Mouse (Mus musculus) midbrain, embryonic 12.5 days (tissue): ENCODE measurements around the gene Msmp. TPM values are rescaled to one million over a fixed set of nuclear protein-coding genes. Genes with fewer than 3 reads are reported as not detected.
"Not testable (repeated sequence)": the region's sequence is repeated elsewhere in the genome, so short reads cannot be mapped to it uniquely, and the experiment has no call there.

ENCODE experiments used
- ATAC-seq: fragments of 200-750 bp; cut with Nextera tagmentation; 2 replicates; pipeline ENCODE4 v1.8.0; 2017; ENCODE audit warnings: low read depth, moderate TSS enrichment, moderate library complexity; ENCODE audit not compliant: low FRiP score
- H3K27ac ChIP-seq: fragments of 300-500 bp; sonication (generic); replicated peaks from 2 replicates; pipeline ENCODE4 v1.5.1; 2016; ENCODE audit warnings: mild to moderate bottlenecking
- H3K27me3 ChIP-seq: fragments of 300-500 bp; sonication (generic); 2 replicates; pipeline ENCODE4 v1.6.1; 2016; ENCODE audit warnings: mild to moderate bottlenecking
- H3K36me3 ChIP-seq: fragments of 300-500 bp; sonication (generic); 2 replicates; pipeline ENCODE4 v1.6.1; 2016
- H3K4me1 ChIP-seq: fragments of 300-500 bp; sonication (generic); 2 replicates; pipeline ENCODE4 v1.6.1; 2016
- H3K4me2 ChIP-seq: fragments of 300-500 bp; sonication (generic); replicated peaks from 2 replicates; pipeline ENCODE4 v1.6.1; 2016; ENCODE audit warnings: mild to moderate bottlenecking, moderate library complexity
- H3K4me3 ChIP-seq: fragments of 300-500 bp; sonication (generic); 2 replicates; pipeline ENCODE4 v1.5.1; 2016; ENCODE audit warnings: mild to moderate bottlenecking
- H3K9ac ChIP-seq: fragments of 300-500 bp; sonication (generic); replicated peaks from 2 replicates; pipeline ENCODE4 v1.6.1; 2016; ENCODE audit warnings: mild to moderate bottlenecking, moderate library complexity
- H3K9me3 ChIP-seq: fragments of 300-500 bp; sonication (generic); 2 replicates; pipeline ENCODE4 v1.6.1; 2016; ENCODE audit warnings: mild to moderate bottlenecking
- WGBS: fragments of 180-500 bp; shearing (Covaris S2); methylation state at CpG from one replicate; pipeline ENCODE4 v1.1.7; 2016; 5-methylcytosine and 5-hydroxymethylcytosine counted together
- polyA plus RNA-seq: library from polyadenylated mRNA; unstranded; fragments of >200 nt; fragmentation: Nextera tagmentation; extraction: Ambion mirVana; gene quantifications from 2 replicates; pipeline ENCODE4 v1.2.1, GENCODE M21; 2016

Msmp gene
- polyA plus RNA-seq, 1 experiment from 2014 or later = 1.8 TPM

GRCm38 (mm10) chr4:43558631-43559356, 25.5 kb downstream of the Msmp start:
- Histone ChIP-seq H3K4me2 (peak overlapping the region; percentile 6; the same call in 1 of the 2 replicates), H3K9ac (peak overlapping the region; percentile 43), H3K9me3 (no peaks in the 10 kb centered on the region), H3K27ac (no peak overlapping the region), H3K27me3 (no peaks in the 10 kb centered on the region), H3K36me3 (peaks cover 30% of the 10 kb centered on the region), H3K4me3 (no peak overlapping the region), H3K4me1 (peaks cover 44% of the 10 kb centered on the region)
- no peak for ATAC-seq
- 42% methylated on average over 13 of the region's 13 CpGs for WGBS

- ATAC-seq = no peak
- H3K9ac ChIP-seq = no peak overlapping the region
- peaks cover 38% of the 10 kb centered on the region for H3K4me1 ChIP-seq
- H3K36me3 ChIP-seq = peaks cover 37% of the 10 kb centered on the region
- H3K4me3 ChIP-seq = no peak overlapping the region
- H3K4me2 ChIP-seq = peak overlapping the region; percentile 6; the same call in 1 of the 2 replicates
- no peaks in the 10 kb centered on the region for H3K9me3 ChIP-seq
- H3K27me3 ChIP-seq = no peaks in the 10 kb centered on the region
- 62% methylated on average over 5 of the region's 5 CpGs for WGBS
- no peak overlapping the region for H3K27ac ChIP-seq
Observed at GRCm38 (mm10) chr4:43558028-43558630, 26.2 kb downstream of the Msmp start.

GRCm38 (mm10) chr4:43555926-43556325, 28.4 kb downstream of the Msmp start:
- Histone ChIP-seq H3K27ac (no peak overlapping the region), H3K27me3 (no peaks in the 10 kb centered on the region), H3K4me1 (peaks cover 28% of the 10 kb centered on the region), H3K4me2 (no peak overlapping the region), H3K4me3 (no peak overlapping the region), H3K9me3 (no peaks in the 10 kb centered on the region), H3K36me3 (peaks cover 59% of the 10 kb centered on the region), H3K9ac (no peak overlapping the region)
- 97% methylated on average over 7 of the region's 7 CpGs for WGBS
- ATAC-seq = no peak

- H3K4me3 ChIP-seq = no peak overlapping the region
- ATAC-seq = no peak
- H3K27ac ChIP-seq = no peak overlapping the region
- H3K4me1 ChIP-seq = peaks cover 9% of the 10 kb centered on the region
- H3K36me3 ChIP-seq = peaks cover 79% of the 10 kb centered on the region
- H3K9me3 ChIP-seq = no peaks in the 10 kb centered on the region
- H3K9ac ChIP-seq = no peak overlapping the region
- no peaks in the 10 kb centered on the region for H3K27me3 ChIP-seq
- no peak overlapping the region for H3K4me2 ChIP-seq
Observed at GRCm38 (mm10) chr4:43553891-43554290, 30.4 kb downstream of the Msmp start.

- H3K27ac ChIP-seq = no peak overlapping the region
- ATAC-seq = no peak
- H3K9me3 ChIP-seq = no peaks in the 10 kb centered on the region
- no peak overlapping the region for H3K9ac ChIP-seq
- H3K4me3 ChIP-seq = no peak overlapping the region
- H3K36me3 ChIP-seq = peaks cover 94% of the 10 kb centered on the region
- no peak overlapping the region for H3K4me2 ChIP-seq
- no peaks in the 10 kb centered on the region for H3K4me1 ChIP-seq
- H3K27me3 ChIP-seq = no peaks in the 10 kb centered on the region
- WGBS = 95% methylated on average over 5 of the region's 5 CpGs
Observed at GRCm38 (mm10) chr4:43552437-43552836, 31.9 kb downstream of the Msmp start.

GRCm38 (mm10) chr4:43551854-43552253, 32.4 kb downstream of the Msmp start:
- H3K9me3 ChIP-seq, H3K9ac ChIP-seq, H3K4me1 ChIP-seq, H3K27ac ChIP-seq, H3K27me3 ChIP-seq, H3K4me2 ChIP-seq, H3K4me3 ChIP-seq, ATAC-seq: not testable (repeated sequence)
- WGBS = 86% methylated on average over 6 of the region's 6 CpGs
- peaks cover 99% of the 10 kb centered on the region for H3K36me3 ChIP-seq

GRCm38 (mm10) chr4:43549055-43549454, 35.2 kb downstream of the Msmp start:
- H3K4me3 ChIP-seq = no peak overlapping the region
- WGBS = 92% methylated on average over 12 of the region's 12 CpGs
- no peaks in the 10 kb centered on the region for H3K4me1 ChIP-seq
- H3K36me3 ChIP-seq = peaks cover 100% of the 10 kb centered on the region
- no peak for ATAC-seq
- no peaks in the 10 kb centered on the region for H3K27me3 ChIP-seq
- no peak overlapping the region for H3K4me2 ChIP-seq
- no peak overlapping the region for H3K9ac ChIP-seq
- H3K27ac ChIP-seq = no peak overlapping the region
- H3K9me3 ChIP-seq = no peaks in the 10 kb centered on the region

GRCm38 (mm10) chr4:43547160-43547559, 37.1 kb downstream of the Msmp start:
- WGBS = 97% methylated on average over 8 of the region's 8 CpGs
- Histone ChIP-seq H3K27ac (no peak overlapping the region), H3K9me3 (no peaks in the 10 kb centered on the region), H3K4me3 (no peak overlapping the region), H3K4me2 (no peak overlapping the region), H3K4me1 (no peaks in the 10 kb centered on the region), H3K27me3 (no peaks in the 10 kb centered on the region), H3K36me3 (peaks cover 100% of the 10 kb centered on the region), H3K9ac (no peak overlapping the region)
- ATAC-seq = no peak

GRCm38 (mm10) chr4:43546375-43547047, 37.8 kb downstream of the Msmp start:
- 94% methylated on average over 12 of the region's 12 CpGs for WGBS
- Histone ChIP-seq H3K4me2 (no peak overlapping the region), H3K9ac (no peak overlapping the region), H3K36me3 (peaks cover 100% of the 10 kb centered on the region), H3K4me1 (no peaks in the 10 kb centered on the region), H3K27ac (no peak overlapping the region), H3K4me3 (no peak overlapping the region), H3K27me3 (no peaks in the 10 kb centered on the region), H3K9me3 (no peaks in the 10 kb centered on the region)
- no peak for ATAC-seq

- Histone ChIP-seq H3K9me3 (no peaks in the 10 kb centered on the region), H3K36me3 (peaks cover 99% of the 10 kb centered on the region), H3K9ac (no peak overlapping the region), H3K27ac (no peak overlapping the region), H3K27me3 (no peaks in the 10 kb centered on the region), H3K4me2 (no peak overlapping the region), H3K4me1 (no peaks in the 10 kb centered on the region), H3K4me3 (no peak overlapping the region)
- 82% methylated on average over 3 of the region's 3 CpGs for WGBS
- no peak for ATAC-seq
Observed at GRCm38 (mm10) chr4:43542044-43542443, 42.2 kb downstream of the Msmp start.

GRCm38 (mm10) chr4:43536031-43536430, 48.3 kb downstream of the Msmp start:
- H3K9ac ChIP-seq = no peak overlapping the region
- H3K4me2 ChIP-seq = no peak overlapping the region
- no peak overlapping the region for H3K4me3 ChIP-seq
- no peaks in the 10 kb centered on the region for H3K4me1 ChIP-seq
- no peak overlapping the region for H3K27ac ChIP-seq
- H3K36me3 ChIP-seq = peaks cover 98% of the 10 kb centered on the region
- H3K27me3 ChIP-seq = no peaks in the 10 kb centered on the region
- ATAC-seq = no peak
- WGBS = 94% methylated on average over 9 of the region's 9 CpGs
- no peaks in the 10 kb centered on the region for H3K9me3 ChIP-seq

GRCm38 (mm10) chr4:43535628-43536027, 48.7 kb downstream of the Msmp start:
- no peak overlapping the region for H3K4me3 ChIP-seq
- WGBS = 96% methylated on average over 8 of the region's 8 CpGs
- H3K27ac ChIP-seq = no peak overlapping the region
- H3K27me3 ChIP-seq = no peaks in the 10 kb centered on the region
- peaks cover 96% of the 10 kb centered on the region for H3K36me3 ChIP-seq
- H3K4me1 ChIP-seq = no peaks in the 10 kb centered on the region
- H3K9me3 ChIP-seq = no peaks in the 10 kb centered on the region
- no peak for ATAC-seq
- H3K9ac ChIP-seq = no peak overlapping the region
- no peak overlapping the region for H3K4me2 ChIP-seq
